Mouse (Mus musculus) kidney, postnatal 14 days (tissue): ENCODE measurements around the gene Smim14.
"Not testable (repeated sequence)": the region's sequence is repeated elsewhere in the genome, so short reads cannot be mapped to it uniquely, and the experiment has no call there.

ENCODE experiments used
- DNase-seq: peaks from one replicate; pipeline ENCODE4 v3.0.0; 2022; ENCODE audit warnings: mixed read lengths

Gene Smim14

DNA sequence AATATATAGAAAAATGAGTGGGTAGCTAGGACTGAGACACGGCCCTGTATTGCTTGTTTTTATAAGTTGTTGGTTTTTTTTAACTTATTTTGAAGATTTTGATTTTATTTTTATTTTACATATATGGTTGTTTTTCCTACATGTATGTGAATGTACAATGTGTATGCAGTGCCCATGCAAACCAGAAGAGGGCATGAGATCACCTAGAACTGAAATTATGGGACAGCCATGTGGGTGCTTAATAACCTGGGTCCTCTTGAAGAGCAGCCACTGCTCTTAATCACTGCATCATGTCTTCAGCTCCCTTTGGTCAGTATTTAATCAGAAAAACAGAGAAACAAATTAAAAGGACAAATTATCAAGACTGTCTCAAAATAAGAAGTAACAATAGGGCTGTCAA is 15.2 kb downstream of the Smim14 start:
- no peak for DNase-seq

- no peak for DNase-seq
Observed at GRCm38 (mm10) chr5:65514635-65515278, 22.2 kb downstream of the Smim14 start.

GRCm38 (mm10) chr5:65513506-65513905 is 23.5 kb downstream of the Smim14 start:
- no peak for DNase-seq

DNA sequence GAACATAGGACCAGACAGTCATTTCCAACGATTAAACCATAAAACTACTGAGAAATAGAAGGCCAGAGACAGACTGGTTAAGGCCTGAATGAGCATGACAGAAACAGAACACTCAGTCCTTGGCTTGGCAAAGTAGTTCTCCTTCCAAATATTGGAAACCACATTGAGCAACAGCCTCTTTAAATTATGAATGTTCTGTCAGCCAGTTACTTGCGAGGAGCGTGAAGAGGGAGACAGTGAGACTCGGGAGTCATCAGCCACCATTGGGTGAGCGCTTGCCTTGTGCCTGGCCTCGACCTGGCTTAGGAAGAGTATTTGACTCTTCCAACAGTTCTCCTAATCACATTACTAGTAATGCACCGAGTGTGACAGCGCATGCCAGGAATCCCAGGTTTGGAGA is 28.6 kb downstream of the Smim14 start:
- no peak for DNase-seq

GRCm38 (mm10) chr5:65505786-65506185 is 31.2 kb downstream of the Smim14 start:
- peak; percentile 23 for DNase-seq

DNA sequence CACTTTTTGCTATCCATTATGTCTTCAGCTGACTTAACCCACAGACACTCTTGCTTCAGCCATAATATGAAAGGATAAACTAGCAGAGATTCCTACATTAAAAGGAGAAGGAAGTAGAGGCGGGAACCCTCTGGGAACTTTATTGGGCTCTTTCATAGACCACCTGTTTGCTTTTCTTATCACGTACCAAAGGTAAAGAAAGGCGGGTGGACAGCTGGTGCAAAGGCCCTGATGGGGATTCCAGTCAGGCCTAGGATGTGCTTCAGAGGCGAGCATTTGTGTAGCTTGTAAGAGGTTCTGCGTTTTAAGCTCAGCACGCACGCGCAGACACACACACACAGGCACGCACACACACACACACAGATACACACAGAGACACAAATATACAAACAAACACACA is 35.6 kb downstream of the Smim14 start:
- no peak for DNase-seq

DNA sequence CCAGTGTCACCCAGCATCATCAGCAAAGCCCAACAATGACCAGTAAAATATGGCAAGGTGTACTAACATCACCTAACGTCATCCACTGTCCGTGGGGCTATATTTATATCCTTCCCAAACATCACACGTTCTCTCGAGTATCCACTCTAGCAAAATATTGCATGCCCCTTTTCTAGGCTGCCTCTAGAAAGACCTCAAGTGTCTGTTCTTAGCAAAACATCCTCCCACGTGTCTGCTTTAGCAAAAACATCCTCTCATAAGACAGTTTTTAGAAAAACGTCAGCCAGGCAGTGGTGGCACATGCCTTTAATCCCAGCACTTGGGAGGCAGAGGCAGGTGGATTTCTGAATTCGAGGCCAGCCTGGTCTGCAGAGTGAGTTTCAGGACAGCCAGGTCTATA is 36.8 kb downstream of the Smim14 start:
- DNase-seq: no peak

DNA sequence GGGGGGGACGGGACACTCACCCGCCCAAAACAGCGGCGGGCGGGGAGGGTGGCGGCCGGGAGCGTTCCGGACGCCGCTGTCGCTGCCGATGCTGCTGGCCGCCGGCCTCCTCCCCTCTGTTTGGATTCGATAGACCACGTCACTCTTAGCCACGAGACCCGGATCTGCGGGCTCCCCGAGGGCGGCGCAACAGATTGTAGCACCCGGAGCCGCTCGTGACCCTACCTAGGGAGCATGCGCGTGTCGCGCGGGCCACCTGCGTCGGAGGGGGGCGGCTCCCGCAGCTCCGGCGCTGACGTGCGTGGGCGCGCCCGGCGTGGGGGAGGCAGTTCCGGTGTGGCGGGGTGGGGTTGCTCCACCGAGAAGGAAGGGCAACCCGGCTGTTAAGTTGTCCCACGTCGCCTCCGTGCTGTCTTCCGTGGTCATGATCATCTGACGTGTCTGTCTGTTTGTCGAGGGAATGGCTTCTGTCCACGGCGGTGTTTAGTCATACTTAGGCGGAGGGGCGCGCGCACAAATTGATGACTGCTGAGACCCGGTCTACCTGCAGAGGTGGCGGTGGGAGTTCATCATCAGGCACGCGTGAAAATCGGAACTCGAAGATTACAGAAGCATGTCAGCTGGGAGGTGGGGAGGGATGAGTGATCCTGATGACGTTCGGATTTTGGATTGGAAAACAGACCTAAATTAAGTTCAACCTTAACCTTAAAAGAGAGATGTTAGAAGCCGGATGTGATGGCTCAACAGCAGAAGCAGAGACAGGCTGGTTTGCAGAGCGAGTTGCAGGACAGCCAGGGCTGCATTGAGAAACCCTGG is 44.1 kb downstream of the Smim14 start, which contains the start of gene Gm43552:
Gene Gm43552 (minus strand): TSS at position 118 of the 816 bp plus-strand sequence.
- DNase-seq: peak; percentile 98

- peak; percentile 79 for DNase-seq
Observed at GRCm38 (mm10) chr5:65491767-65492715, 44.9 kb downstream of the Smim14 start.

DNA sequence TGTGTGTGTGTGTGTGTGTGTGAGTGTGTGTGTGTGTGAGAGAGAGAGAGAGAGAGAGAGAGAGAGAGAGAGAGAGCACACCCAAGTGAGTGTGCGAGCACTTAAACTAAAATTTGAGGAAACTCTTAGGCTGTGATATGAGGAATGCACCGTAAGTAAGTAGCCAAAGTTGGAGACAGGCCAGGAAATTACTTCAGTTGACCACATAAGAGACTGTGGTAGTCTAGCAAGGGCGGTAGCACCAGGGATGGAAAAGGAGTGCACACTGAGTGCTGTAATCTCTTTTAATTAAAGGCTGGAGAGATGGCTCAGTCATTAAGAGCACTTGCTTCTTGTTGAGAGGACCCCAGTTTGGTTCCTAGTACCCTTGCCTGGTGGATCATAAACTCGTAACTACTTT is 47.2 kb downstream of the Smim14 start:
- peak; percentile 17 for DNase-seq

- DNase-seq: peak; percentile 32
Observed at GRCm38 (mm10) chr5:65488725-65489124, 48.3 kb downstream of the Smim14 start.

GRCm38 (mm10) chr5:65487381-65487780 is 49.6 kb downstream of the Smim14 start:
- no peak for DNase-seq

- DNase-seq: no peak
Observed at GRCm38 (mm10) chr5:65486514-65486913, 50.5 kb downstream of the Smim14 start.

DNA sequence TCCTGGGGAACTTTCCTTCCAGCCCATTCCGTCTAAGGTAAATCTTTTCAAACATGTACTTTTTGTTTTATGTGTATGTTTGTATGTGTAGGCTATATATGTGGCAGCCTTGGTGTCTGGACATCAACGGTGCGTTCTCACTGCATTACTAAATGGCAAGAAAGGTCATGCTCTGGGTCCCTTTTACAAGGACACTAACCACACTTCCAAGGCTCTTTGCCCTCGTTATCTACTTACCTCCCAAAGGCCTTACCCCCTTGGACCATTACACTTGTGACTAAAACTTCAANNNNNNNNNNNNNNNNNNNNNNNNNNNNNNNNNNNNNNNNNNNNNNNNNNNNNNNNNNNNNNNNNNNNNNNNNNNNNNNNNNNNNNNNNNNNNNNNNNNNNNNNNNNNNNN is 54.0 kb downstream of the Smim14 start:
- DNase-seq: no peak

GRCm38 (mm10) chr5:65480511-65480910 is 56.5 kb downstream of the Smim14 start:
- no peak for DNase-seq

DNA sequence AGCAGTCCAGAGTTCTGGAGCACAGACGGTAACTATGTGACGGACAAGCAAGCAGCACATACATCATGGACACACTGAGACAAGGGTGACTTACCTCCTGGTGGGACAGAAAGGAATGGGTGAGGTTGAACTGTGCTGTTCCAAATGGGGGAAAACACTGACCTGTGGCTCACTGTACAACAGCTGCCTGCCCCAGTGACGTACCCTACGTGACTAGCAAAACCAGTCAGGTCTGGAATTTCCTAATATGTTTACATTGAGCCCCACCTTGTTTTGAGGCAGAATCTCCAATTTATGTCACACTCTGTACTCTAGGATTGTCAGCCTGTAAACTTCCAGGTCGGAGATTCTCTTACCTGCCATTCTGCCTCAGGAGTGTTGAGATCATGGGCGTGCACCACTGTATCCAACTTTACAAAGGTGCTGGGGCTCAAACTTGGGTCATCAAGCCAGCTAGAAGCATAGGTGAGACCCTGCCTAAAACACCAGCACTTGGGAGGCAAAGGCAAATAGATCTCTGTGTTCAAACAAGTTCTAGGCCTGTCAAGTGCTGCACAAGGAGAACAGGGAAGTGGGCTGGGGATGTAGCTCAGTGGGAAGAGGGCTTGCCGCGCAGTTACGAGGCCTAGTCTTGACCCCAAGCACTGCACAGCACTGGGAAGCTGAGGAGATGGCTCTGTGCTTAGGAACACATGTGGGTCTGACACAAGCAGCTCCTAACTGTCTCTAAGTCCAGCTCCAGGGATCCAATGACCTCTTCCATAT is 57.1 kb downstream of the Smim14 start:
- DNase-seq: no peak

GRCm38 (mm10) chr5:65478224-65478623 is 58.8 kb downstream of the Smim14 start:
- DNase-seq: peak; percentile 44

GRCm38 (mm10) chr5:65476739-65477138 is 60.2 kb downstream of the Smim14 start:
- not testable (repeated sequence) for DNase-seq

GRCm38 (mm10) chr5:65475806-65476205 is 61.2 kb downstream of the Smim14 start:
- DNase-seq: peak; percentile 49

- DNase-seq: no peak
Observed at GRCm38 (mm10) chr5:65469766-65470165, 67.2 kb downstream of the Smim14 start.

GRCm38 (mm10) chr5:65466911-65467310 is 70.1 kb downstream of the Smim14 start:
- DNase-seq: no peak

GRCm38 (mm10) chr5:65460361-65460760 is 76.6 kb downstream of the Smim14 start:
- no peak for DNase-seq
